Mouse (Mus musculus): ENCODE measurements at regions not wholly inside any gene's neighbourhood (a gene's known extent, or its start where the extent isn't known, plus 50 kb on each side); places are given as distances from the start of the nearest gene placed in this dataset.
A peak's percentile ranks its signal among the peaks of the same experiment; 100 is the strongest.

- intact Hi-C loops (cut with DNase I): no loop called here
- no peak for DNase-seq (ENCODE audit: low spot score in 2 of 2)
These were observed 238.5 kb downstream of the Setd4 start for GRCm38 (mm10) chr16:93365236-93365951.

- intact Hi-C loops (cut with DNase I): no loop called here
These were observed 244.1 kb downstream of the Setd4 start for GRCm38 (mm10) chr16:93359772-93360171.

DNA sequence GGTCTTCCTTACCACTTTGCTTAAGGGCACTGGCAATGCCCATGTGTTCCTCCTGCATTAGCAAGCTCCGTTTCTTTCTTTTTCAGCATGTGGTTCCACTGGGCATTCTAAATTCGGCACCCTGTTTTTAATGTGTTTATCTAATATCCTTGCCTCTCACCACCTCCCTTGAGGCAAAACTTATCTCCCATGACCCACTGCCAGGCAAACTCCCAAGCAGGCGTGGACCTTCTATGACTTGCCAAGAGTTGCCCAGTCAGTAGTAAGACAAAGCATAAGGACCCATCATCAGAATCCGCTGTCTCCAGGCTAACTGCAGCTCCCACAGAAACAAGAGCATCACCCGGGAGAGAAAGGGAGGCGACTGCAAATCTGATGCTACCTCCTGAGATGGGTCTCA lies 245.2 kb downstream of the Setd4 start:
- intact Hi-C loops (cut with DNase I): no loop called here

More at GRCm38 (mm10) chr16:93359772-93360171, 244.1 kb downstream of the Setd4 start:
- DNase-seq (ENCODE audit: low spot score in 2 of 2): no peak

GRCm38 (mm10) chr16:93358166-93358565 lies 245.7 kb downstream of the Setd4 start:
- DNase-seq (ENCODE audit: low spot score in 2 of 2): no peak
- intact Hi-C loops (cut with DNase I): no loop called here

More for the DNA sequence above, 245.2 kb downstream of the Setd4 start:
- DNase-seq (ENCODE audit: low spot score in 2 of 2): no peak

DNA sequence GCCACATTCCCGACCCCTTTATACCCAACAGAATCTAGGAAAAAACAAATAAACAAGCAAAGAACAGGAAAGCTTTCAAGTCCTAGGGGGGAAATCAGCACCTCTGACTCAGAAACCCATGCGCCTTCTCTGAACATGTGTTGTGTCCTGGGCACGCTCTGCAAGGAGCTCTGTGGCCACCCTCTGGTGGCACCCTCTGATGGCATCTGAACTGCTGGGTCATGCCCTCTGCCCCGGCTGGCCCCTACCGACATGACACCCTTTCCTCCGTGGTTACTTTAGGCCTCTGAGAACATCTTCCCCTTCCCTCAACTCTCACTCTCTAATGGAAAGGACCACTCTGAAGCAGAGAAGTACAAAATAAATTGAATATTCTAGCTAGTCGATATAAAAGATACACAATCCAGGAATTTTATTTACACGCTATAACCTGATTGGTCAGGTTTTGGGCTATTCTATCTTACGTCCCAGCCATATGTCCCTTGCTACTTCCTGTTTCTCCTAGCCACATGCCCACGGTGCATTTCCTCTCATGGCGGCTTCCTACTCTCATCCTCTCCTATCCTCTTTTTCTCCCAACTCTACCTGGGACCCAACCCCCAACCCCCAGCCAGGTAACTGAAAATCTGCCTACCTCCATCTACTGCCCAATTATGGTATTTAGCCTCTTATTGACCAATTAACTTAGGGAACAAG lies 248.5 kb downstream of the Setd4 start:
- intact Hi-C loops (cut with DNase I): no loop called here
- no peak for DNase-seq (ENCODE audit: low spot score in 2 of 2)

- intact Hi-C loops (cut with DNase I): no loop called here
- DNase-seq (ENCODE audit: low spot score in 2 of 2): no peak
These were observed 249.9 kb downstream of the Setd4 start for GRCm38 (mm10) chr16:93353971-93354370.

- intact Hi-C loops (cut with DNase I): no loop called here
- DNase-seq (ENCODE audit: low spot score in 2 of 2): no peak
These were observed 259.3 kb downstream of the Setd4 start for GRCm38 (mm10) chr16:93344555-93344954.

- intact Hi-C loops (cut with DNase I): no loop called here
- DNase-seq (ENCODE audit: low spot score in 2 of 2): peak; percentile 14 to 43
These were observed 261.2 kb downstream of the Setd4 start for GRCm38 (mm10) chr16:93342701-93343100.

DNA sequence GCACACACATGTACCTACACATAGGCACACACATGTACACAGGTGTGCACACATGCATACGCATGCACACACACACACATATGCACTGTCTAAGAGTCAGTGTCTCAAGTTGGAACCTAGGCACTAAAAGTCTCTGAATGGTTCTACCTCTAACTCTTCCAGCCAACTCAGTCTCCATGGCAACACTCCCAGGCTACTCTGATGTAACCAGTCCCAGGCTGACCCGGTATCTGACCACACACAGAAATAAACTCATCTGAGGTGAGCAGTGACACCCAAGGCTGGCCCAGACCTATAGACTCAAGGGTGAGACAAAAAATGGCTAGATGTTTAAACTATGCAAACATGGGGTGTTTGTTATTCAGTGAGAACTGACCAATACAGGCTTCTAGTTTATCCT lies 262.1 kb downstream of the Setd4 start:
- DNase-seq (ENCODE audit: low spot score in 2 of 2): no peak
- intact Hi-C loops (cut with DNase I): no loop called here

GRCm38 (mm10) chr16:93338806-93339205 lies 265.1 kb downstream of the Setd4 start:
- DNase-seq (ENCODE audit: low spot score in 2 of 2): no peak
- intact Hi-C loops (cut with DNase I): no loop called here

DNA sequence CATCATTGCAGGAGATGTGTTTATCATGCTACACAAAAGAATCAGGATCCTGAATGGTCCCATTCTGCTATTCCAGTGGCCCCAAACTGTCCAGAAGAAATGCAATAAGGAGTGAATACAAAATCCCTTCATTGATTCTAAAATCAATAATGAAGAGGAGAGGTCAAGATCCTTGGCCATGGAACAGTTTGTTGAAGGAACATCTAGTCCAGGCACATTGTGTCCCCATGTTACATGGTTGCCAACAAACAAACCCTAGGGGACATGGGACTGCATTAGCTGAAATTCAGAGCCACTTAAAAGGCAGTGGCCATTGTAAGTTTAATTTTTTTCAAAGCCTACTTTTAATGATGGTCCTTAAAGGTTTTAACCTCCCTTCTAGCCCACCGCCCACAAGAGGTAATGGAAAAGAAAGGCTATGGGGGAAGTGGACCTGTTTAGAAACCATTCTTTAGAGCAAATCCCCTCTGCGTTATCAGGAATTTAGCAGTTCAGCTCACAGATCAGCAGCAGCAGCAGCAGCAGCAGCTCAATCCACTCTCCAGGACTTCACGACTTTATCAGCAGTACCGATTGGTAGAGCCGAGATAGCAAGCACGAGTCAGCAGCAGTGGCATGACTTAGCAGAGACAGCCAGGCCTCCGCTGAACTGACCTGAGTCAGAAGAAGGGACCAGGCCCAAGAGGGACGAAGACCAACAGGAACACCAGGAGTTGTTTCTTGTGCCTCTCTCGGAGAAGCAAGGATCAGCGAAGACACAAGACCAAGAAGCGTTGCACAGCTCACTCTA lies 268.3 kb downstream of the Setd4 start:
- no peak for DNase-seq (ENCODE audit: low spot score in 2 of 2)
- intact Hi-C loops (cut with DNase I): no loop called here

DNA sequence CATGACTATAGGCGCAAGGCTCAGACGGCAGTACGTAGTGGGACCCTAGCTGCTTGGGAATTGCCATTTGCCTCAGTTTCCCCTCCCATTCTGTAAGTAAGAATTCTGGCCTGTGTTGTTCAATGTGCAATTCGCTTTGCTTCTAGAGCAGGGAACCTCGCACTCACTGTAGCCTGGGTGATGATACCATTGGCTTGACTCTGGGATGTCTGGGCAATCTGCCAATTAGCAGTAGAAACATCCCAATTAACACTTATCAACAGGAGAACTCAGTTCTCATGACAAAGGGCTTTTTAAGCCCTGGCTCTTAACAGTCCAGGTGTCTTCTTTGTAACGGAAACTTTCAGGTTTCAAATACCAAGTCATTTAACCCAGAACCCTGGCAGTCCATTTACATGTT lies 270.2 kb downstream of the Setd4 start:
- intact Hi-C loops (cut with DNase I): no loop called here
- DNase-seq (ENCODE audit: low spot score in 2 of 2): peak; percentile 5 to 12

- DNase-seq (ENCODE audit: low spot score in 2 of 2): peak in 1 of 2 experiments; percentile 17
These were observed 275.0 kb downstream of the Setd4 start for GRCm38 (mm10) chr16:93328680-93329395.

DNA sequence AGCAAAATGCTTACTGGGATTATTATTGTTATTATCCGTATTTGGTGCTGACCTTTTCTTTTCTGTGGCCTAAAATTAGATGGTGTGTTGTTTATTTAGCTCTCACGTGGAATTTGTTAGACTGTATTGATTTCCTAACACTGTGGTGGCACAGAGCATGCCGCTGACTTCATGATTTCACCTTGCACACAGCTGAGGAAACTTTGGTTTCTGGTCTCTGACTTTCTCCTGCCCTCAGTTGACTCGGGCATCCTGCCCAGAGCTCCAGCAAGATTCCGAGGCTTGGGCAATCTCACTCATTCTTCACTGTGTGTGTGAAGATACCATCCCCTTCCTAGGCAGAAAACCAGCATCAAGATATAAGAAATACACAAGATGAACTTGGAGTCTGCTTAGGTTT lies 279.0 kb downstream of the Setd4 start:
- intact Hi-C loops (cut with DNase I): no loop called here
- no peak for DNase-seq (ENCODE audit: low spot score in 2 of 2)

More at GRCm38 (mm10) chr16:93328680-93329395, 275.0 kb downstream of the Setd4 start:
- intact Hi-C loops (cut with DNase I): no loop called here

DNA sequence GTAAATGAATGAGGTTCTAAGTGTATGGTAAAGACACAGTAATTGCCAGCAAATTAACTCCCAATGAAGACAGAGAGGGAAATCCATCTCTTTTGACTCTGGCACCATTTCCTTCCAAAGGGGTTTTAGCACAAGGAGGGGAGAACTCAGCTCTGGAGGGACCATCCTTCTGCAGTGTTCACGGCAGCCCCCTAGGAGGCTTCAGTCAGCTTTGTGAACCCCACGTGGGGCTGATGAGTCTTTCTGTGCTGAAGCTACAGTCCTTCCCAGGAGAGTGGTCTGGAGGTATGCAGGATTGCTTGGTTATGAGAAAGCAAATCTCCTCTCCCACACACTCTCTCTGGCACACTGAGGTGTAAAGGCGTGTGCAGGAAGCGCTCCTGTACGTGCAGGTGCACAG lies 280.7 kb downstream of the Setd4 start:
- no peak for DNase-seq (ENCODE audit: low spot score in 2 of 2)
- intact Hi-C loops (cut with DNase I): no loop called here

- intact Hi-C loops (cut with DNase I): no loop called here
- DNase-seq (ENCODE audit: low spot score in 2 of 2): no peak
These were observed 284.3 kb downstream of the Setd4 start for GRCm38 (mm10) chr16:93319581-93319980.

DNA sequence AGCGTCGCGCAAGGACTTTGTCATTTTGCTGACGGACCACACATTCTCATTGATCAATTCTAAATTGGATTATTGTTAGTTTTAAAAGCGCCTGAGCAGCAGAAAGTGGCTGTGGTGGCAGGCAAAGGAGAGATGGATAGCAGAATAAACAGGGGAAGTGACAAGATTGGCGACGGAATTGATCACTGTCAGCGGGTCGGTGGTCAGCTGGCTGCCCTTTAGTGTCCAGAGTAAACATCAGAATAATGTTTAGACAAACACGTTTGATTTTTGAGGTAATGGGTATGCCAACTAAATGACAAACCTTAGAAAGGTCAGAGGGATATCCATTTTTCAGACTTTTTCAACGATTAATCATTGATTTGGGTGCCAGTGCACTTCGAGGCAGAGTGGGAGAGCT lies 292.2 kb downstream of the Setd4 start:
- no peak for DNase-seq (ENCODE audit: low spot score in 2 of 2)
- intact Hi-C loops (cut with DNase I): no loop called here

GRCm38 (mm10) chr16:93308666-93309360 lies 295.1 kb downstream of the Setd4 start:
- intact Hi-C loops (cut with DNase I): no loop called here
- DNase-seq (ENCODE audit: low spot score in 2 of 2): no peak

DNA sequence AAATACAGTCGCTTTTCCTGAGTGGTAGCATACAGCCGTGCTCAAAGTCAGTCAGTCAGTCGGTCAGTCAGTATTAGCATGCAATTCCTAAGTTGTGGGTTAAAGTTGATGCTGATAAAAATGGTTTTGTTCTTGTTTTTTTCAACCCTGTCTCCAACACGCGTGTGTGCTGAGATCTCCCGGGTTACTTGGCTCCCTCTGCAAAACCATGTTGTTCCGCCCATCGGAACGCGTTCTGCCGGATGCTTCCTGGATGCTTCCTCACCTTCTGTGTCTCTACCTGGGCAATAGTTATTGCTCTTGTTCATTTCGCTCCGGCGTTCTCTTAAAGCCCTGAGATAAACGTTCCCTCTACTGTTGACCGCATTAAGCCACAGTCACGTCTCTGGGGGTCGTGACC lies 296.9 kb downstream of the Setd4 start:
- intact Hi-C loops (cut with DNase I): no loop called here
- no peak for DNase-seq (ENCODE audit: low spot score in 2 of 2)

All from left cerebral cortex, postnatal 14 days (tissue).